Mouse (Mus musculus) ES-Bruce4 (cell line): ENCODE data around the gene Ttyh1. TPM values are rescaled to one million over a fixed set of nuclear protein-coding genes. Genes with fewer than 3 reads are reported as not detected.

Experiments
- H3K27ac ChIP-seq: 2 replicates; pipeline ENCODE4 v1.5.1; 2012; ENCODE audit warnings: low read length, inconsistent platforms; ENCODE audit not compliant: insufficient read depth
- H3K27me3 ChIP-seq: 2 replicates; pipeline ENCODE4 v1.6.1; 2012; ENCODE audit warnings: mild to moderate bottlenecking, low read length, inconsistent platforms; ENCODE audit not compliant: control insufficient read depth, poor library complexity, insufficient read depth, severe bottlenecking
- H3K36me3 ChIP-seq: 2 replicates; pipeline ENCODE4 v1.6.1; 2012; ENCODE audit warnings: inconsistent platforms, mild to moderate bottlenecking, low read length, moderate library complexity; ENCODE audit not compliant: control insufficient read depth, poor library complexity, insufficient read depth, severe bottlenecking
- H3K4me1 ChIP-seq: one replicate; pipeline ENCODE4 v1.8.1; 2011; ENCODE audit warnings: low read length; ENCODE audit not compliant: control insufficient read depth, insufficient read depth
- H3K4me3 ChIP-seq: 2 replicates; pipeline ENCODE4 v1.5.1; 2011; ENCODE audit warnings: low read depth, mild to moderate bottlenecking, low read length
- H3K9ac ChIP-seq: 2 replicates; pipeline ENCODE4 v1.6.1; 2012; ENCODE audit warnings: low read depth, mild to moderate bottlenecking, inconsistent platforms; ENCODE audit not compliant: poor library complexity, severe bottlenecking
- H3K9me3 ChIP-seq: replicated peaks from 2 replicates; pipeline ENCODE4 v1.6.1; 2012; ENCODE audit warnings: mild to moderate bottlenecking, low read length, inconsistent platforms; ENCODE audit not compliant: control insufficient read depth, poor library complexity, insufficient read depth, severe bottlenecking
- CTCF ChIP-seq: IDR thresholded peaks from one replicate; pipeline ENCODE4 v1.8.1; 2011; ENCODE audit warnings: low read depth, low read length
- EP300 ChIP-seq: IDR thresholded peaks from 2 replicates; pipeline ENCODE4 v1.6.1; 2011; ENCODE audit warnings: low read depth, low read length; ENCODE audit not compliant: insufficient read depth
- POLR2A ChIP-seq: IDR thresholded peaks from one replicate; pipeline ENCODE4 v1.8.1; 2011; ENCODE audit warnings: low read length; ENCODE audit not compliant: insufficient read depth
- polyA plus RNA-seq: library from polyadenylated mRNA; stranded (reverse); fragments of >200 nt; gene quantifications from 2 replicates; pipeline ENCODE4 v1.2.4, GENCODE M21; 2011; ENCODE audit warnings: low read depth; ENCODE audit not compliant: missing spikeins, insufficient read depth, insufficient read length

Ttyh1 gene
- polyA plus RNA-seq, 1 experiment = 22.1 TPM

GRCm38 (mm10) chr7:4142796-4143445 lies 23.7 kb downstream of the Ttyh1 start:
- Histone ChIP-seq H3K4me3 (no peak overlapping the region), H3K4me1 (no peaks in the 10 kb centered on the region), H3K9ac (no peak overlapping the region), H3K36me3 (peaks cover 80% of the 10 kb centered on the region), H3K27ac (no peak overlapping the region), H3K9me3 (no peaks in the 10 kb centered on the region), H3K27me3 (no peaks in the 10 kb centered on the region)
- TF ChIP-seq EP300 (no peak), POLR2A (no peak)

GRCm38 (mm10) chr7:4143506-4143905 lies 24.3 kb downstream of the Ttyh1 start:
- Histone ChIP-seq H3K4me3 (no peak overlapping the region), H3K9ac (no peak overlapping the region), H3K36me3 (peaks cover 79% of the 10 kb centered on the region), H3K9me3 (no peaks in the 10 kb centered on the region), H3K4me1 (no peaks in the 10 kb centered on the region), H3K27me3 (no peaks in the 10 kb centered on the region), H3K27ac (no peak overlapping the region)
- TF ChIP-seq POLR2A = no peak
- TF ChIP-seq CTCF = no peak
- TF ChIP-seq EP300 = no peak

GRCm38 (mm10) chr7:4144046-4144445 lies 24.8 kb downstream of the Ttyh1 start:
- Histone ChIP-seq H3K9ac (no peak overlapping the region), H3K4me3 (no peak overlapping the region), H3K27me3 (no peaks in the 10 kb centered on the region), H3K27ac (no peak overlapping the region), H3K4me1 (no peaks in the 10 kb centered on the region), H3K36me3 (peaks cover 75% of the 10 kb centered on the region), H3K9me3 (no peaks in the 10 kb centered on the region)
- TF ChIP-seq CTCF = no peak

GRCm38 (mm10) chr7:4144766-4145551 lies 25.8 kb downstream of the Ttyh1 start:
- Histone ChIP-seq H3K9me3 (no peaks in the 10 kb centered on the region), H3K36me3 (peaks cover 65% of the 10 kb centered on the region)
- no peak for TF ChIP-seq POLR2A
- TF ChIP-seq CTCF = no peak
- TF ChIP-seq EP300 = no peak

GRCm38 (mm10) chr7:4145552-4146190 lies 26.5 kb downstream of the Ttyh1 start:
- no peaks in the 10 kb centered on the region for H3K4me1 ChIP-seq
- H3K4me3 ChIP-seq = no peak overlapping the region
- TF ChIP-seq CTCF (peak; percentile 93), EP300 (no peak)
- H3K27ac ChIP-seq = no peak overlapping the region
- no peaks in the 10 kb centered on the region for H3K27me3 ChIP-seq
- H3K9ac ChIP-seq = no peak overlapping the region
- peaks cover 59% of the 10 kb centered on the region for H3K36me3 ChIP-seq
- no peaks in the 10 kb centered on the region for H3K9me3 ChIP-seq

More at GRCm38 (mm10) chr7:4144766-4145551, 25.8 kb downstream of the Ttyh1 start:
- no peak overlapping the region for H3K9ac ChIP-seq
- no peak overlapping the region for H3K4me3 ChIP-seq
- H3K27ac ChIP-seq = no peak overlapping the region
- no peaks in the 10 kb centered on the region for H3K27me3 ChIP-seq
- no peaks in the 10 kb centered on the region for H3K4me1 ChIP-seq
